Mouse (Mus musculus) liver, adult 2 months (tissue): ENCODE data around the gene BC034090.

Experiments used
- CTCF ChIP-seq: fragments of 200-500 bp; IDR thresholded peaks from 2 replicates; pipeline ENCODE4 v1.5.1; 2011; ENCODE audit warnings: low read depth, low read length, control low read depth
- POLR2A ChIP-seq: fragments of 200-500 bp; IDR thresholded peaks from 2 replicates; pipeline ENCODE4 v1.6.1; 2011; ENCODE audit warnings: low read length, control low read depth; ENCODE audit not compliant: insufficient read depth; ENCODE audit errors: extremely low read depth

DNA sequence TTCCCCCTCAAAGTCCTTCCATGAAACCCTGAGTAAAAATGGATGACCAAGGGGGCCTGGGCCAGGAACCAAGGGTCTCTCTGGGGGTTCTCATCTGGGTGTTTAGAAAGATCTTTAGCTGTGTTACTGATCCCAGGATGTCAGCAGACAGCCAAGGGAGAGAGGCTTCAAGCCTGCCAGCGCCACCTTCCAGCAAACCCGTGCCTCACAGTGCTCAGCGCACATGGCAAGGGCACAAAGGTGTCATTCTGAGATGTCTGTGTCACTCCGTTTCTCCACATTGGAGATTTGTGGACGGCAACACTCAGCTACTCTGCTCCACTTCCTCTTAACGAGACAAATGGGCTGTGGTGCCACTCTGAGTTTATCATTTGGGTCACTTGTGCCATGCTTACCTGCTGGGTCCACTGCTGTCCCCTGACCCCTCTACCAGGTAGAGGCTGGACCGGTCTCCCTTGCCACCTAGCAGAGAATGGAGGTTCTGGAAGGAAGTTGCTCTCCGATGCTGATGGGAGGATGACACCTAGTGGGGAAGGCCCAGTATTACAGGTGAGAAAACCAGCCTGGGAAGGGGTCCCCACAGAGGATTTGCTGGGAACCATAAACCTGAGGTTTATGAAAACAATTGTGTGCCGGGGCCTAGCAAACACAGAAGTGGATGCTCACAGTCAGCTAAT lies 26.2 kb downstream of the BC034090 start:
- TF ChIP-seq POLR2A (no peak), CTCF (peak; percentile 83)
